Mouse (Mus musculus) CH12.LX (cell line): ENCODE results near the gene Zdhhc8. TPM values are rescaled to one million over a fixed set of nuclear protein-coding genes. Genes with fewer than 3 reads are reported as not detected.

Source experiments
- DNase-seq: peaks from one replicate; pipeline ENCODE4 v3.0.0-alpha.2; 2013; ENCODE audit errors: extremely low read depth
- H3K27ac ChIP-seq: 2 replicates; pipeline ENCODE4 v1.5.1; 2012; ENCODE audit warnings: low read depth, mild to moderate bottlenecking, control low read depth, moderate library complexity; ENCODE audit not compliant: insufficient read depth
- H3K27me3 ChIP-seq: replicated peaks from 2 replicates; pipeline ENCODE3; 2012; ENCODE audit warnings: inconsistent platforms
- H3K36me3 ChIP-seq, 2 experiments: replicated peaks in 1 of 2; 2 replicates each; pipeline versions ENCODE3 to v1.6.1; 2012; ENCODE audit warnings: inconsistent platforms in 1 of 2, low read length in 1 of 2, mild to moderate bottlenecking in 1 of 2, mixed read lengths in 1 of 2, moderate library complexity in 1 of 2; ENCODE audit not compliant: control insufficient read depth in 1 of 2, insufficient read depth in 1 of 2
- H3K4me1 ChIP-seq, 2 experiments: 2 replicates each; pipeline ENCODE4 v1.6.1; 2012; ENCODE audit warnings: inconsistent platforms in 1 of 2, moderate library complexity in 1 of 2; ENCODE audit not compliant: insufficient read depth in 2 of 2, control insufficient read depth in 1 of 2
- H3K4me2 ChIP-seq: 2 replicates; pipeline ENCODE4 v1.6.1; 2012; ENCODE audit warnings: low read depth, mild to moderate bottlenecking, control low read depth; ENCODE audit not compliant: poor library complexity, insufficient read depth, severe bottlenecking
- H3K4me3 ChIP-seq, 3 experiments: fragments of 150-350 bp in 1 of 3; sonication (generic) in 1 of 3; replicated peaks in 1 of 3; 2 replicates each; pipeline versions ENCODE3 to v1.5.1; 2011 to 2012; ENCODE audit warnings: low read depth in 2 of 3, low read length in 2 of 3, mild to moderate bottlenecking in 2 of 3, moderate library complexity in 2 of 3, control low read depth in 1 of 3, improper control_type of control experiment in 1 of 3, inconsistent platforms in 1 of 3, mixed read lengths in 1 of 3; ENCODE audit not compliant: poor library complexity in 1 of 3
- H3K79me2 ChIP-seq: replicated peaks from 2 replicates; pipeline ENCODE4 v1.6.1; 2012; ENCODE audit warnings: mild to moderate bottlenecking, moderate library complexity; ENCODE audit not compliant: control insufficient read depth, poor library complexity, insufficient read depth, severe bottlenecking; ENCODE audit errors: extremely low read depth
- H3K9ac ChIP-seq: 2 replicates; pipeline ENCODE4 v1.6.1; 2012; ENCODE audit warnings: low read depth, mild to moderate bottlenecking, control low read depth, moderate library complexity; ENCODE audit not compliant: insufficient read depth
- H3K9me3 ChIP-seq: replicated peaks from 2 replicates; pipeline ENCODE3; 2012; ENCODE audit warnings: low read length, inconsistent platforms, mixed read lengths
- BHLHE40 ChIP-seq: IDR thresholded peaks from 2 replicates; pipeline ENCODE4 v1.6.1; 2011; ENCODE audit warnings: mild to moderate bottlenecking, low read depth, low read length, improper control_type of control experiment
- CHD1 ChIP-seq: IDR thresholded peaks from 2 replicates; pipeline ENCODE4 v1.6.1; 2012; ENCODE audit warnings: low read depth, low read length, improper control_type of control experiment, inconsistent platforms
- E2F4 ChIP-seq: IDR thresholded peaks from 2 replicates; pipeline ENCODE4 v1.6.1; 2011; ENCODE audit warnings: low read depth, low read length, improper control_type of control experiment; ENCODE audit not compliant: insufficient replicate concordance
- ETS1 ChIP-seq: conservative IDR thresholded peaks from 2 replicates; pipeline ENCODE4 v1.6.1; 2012; ENCODE audit warnings: low read depth, mild to moderate bottlenecking, inconsistent platforms, low read length, improper control_type of control experiment, moderate library complexity
- JUND ChIP-seq: conservative IDR thresholded peaks from 2 replicates; pipeline ENCODE4 v1.6.1; 2011; ENCODE audit warnings: low read depth, low read length, improper control_type of control experiment
- KAT2A ChIP-seq: IDR thresholded peaks from 2 replicates; pipeline ENCODE4 v1.6.1; 2012; ENCODE audit warnings: low read length, improper control_type of control experiment, inconsistent platforms; ENCODE audit not compliant: insufficient replicate concordance
- MAFK ChIP-seq: IDR thresholded peaks from 2 replicates; pipeline ENCODE4 v1.6.1; 2011; ENCODE audit warnings: low read length, improper control_type of control experiment; ENCODE audit not compliant: insufficient replicate concordance
- POLR2A ChIP-seq: IDR thresholded peaks from 2 replicates; pipeline ENCODE4 v1.6.1; 2011; ENCODE audit warnings: low read depth, mild to moderate bottlenecking, improper control_type of control experiment, low read length
- POLR2AphosphoS2 ChIP-seq: IDR thresholded peaks from 2 replicates; pipeline ENCODE4 v1.6.1; 2011; ENCODE audit warnings: low read depth, low read length, improper control_type of control experiment
- RAD21 ChIP-seq: IDR thresholded peaks from 2 replicates; pipeline ENCODE4 v1.6.1; 2011; ENCODE audit warnings: low read depth, mild to moderate bottlenecking, low read length, improper control_type of control experiment, moderate library complexity
- SIN3A ChIP-seq: IDR thresholded peaks from 2 replicates; pipeline ENCODE4 v1.6.1; 2012; ENCODE audit warnings: low read length, improper control_type of control experiment, inconsistent platforms
- TCF12 ChIP-seq: IDR thresholded peaks from 2 replicates; pipeline ENCODE4 v1.6.1; 2014; ENCODE audit warnings: low read depth, mild to moderate bottlenecking, inconsistent platforms, low read length, improper control_type of control experiment
- USF1 ChIP-seq: IDR thresholded peaks from 2 replicates; pipeline ENCODE4 v1.6.1; 2014; ENCODE audit warnings: low read depth, mild to moderate bottlenecking, inconsistent platforms, low read length, improper control_type of control experiment
- ZC3H11A ChIP-seq: IDR thresholded peaks from 2 replicates; pipeline ENCODE4 v1.6.1; 2012; ENCODE audit warnings: low read depth, mild to moderate bottlenecking, inconsistent platforms, low read length, improper control_type of control experiment
- ZKSCAN1 ChIP-seq: IDR thresholded peaks from 2 replicates; pipeline ENCODE4 v1.6.1; 2012; ENCODE audit warnings: low read depth, inconsistent platforms, low read length, improper control_type of control experiment, borderline replicate concordance
- ZMIZ1 ChIP-seq: IDR thresholded peaks from 2 replicates; pipeline ENCODE4 v1.6.1; 2012; ENCODE audit warnings: low read depth, mild to moderate bottlenecking, inconsistent platforms, low read length, improper control_type of control experiment
- dilution Hi-C: fragments of 300-500 bp; cut with MboI; formaldehyde crosslinking; loops from 2 replicates; pipeline ENCODE4 v1.14.3; 2020; ENCODE audit warnings: low sequenced_read_pairs; ENCODE audit not compliant: extremely low pct_unique_long_range_greater_than_20kb, extremely low pct_ligation_motif_present
- in situ Hi-C: fragments of 300-500 bp; cut with MboI; formaldehyde crosslinking; loops from 3 replicates; pipeline ENCODE4 v1.14.3; 2019; ENCODE audit warnings: low sequenced_read_pairs, low pct_ligation_motif_present, low pct_unique_long_range_greater_than_20kb, mixed read lengths
- polyA plus RNA-seq: library from polyadenylated mRNA; unstranded; fragments of >175 nt; gene quantifications from 2 replicates; pipeline ENCODE4 v1.2.1, GENCODE M21; 2012; ENCODE audit warnings: low read depth; ENCODE audit not compliant: insufficient read length
- total RNA-seq, 2 experiments: library from RNA; depleted of rRNA; stranded (reverse); fragments of 300-350 nt in 1 of 2; fragments of >200 nt in 1 of 2; gene quantifications; 2 replicates each; pipeline ENCODE4 v1.2.3; 2012 to 2014

The Zdhhc8 gene
- total and polyA plus RNA-seq, 3 experiments = 3.2 to 15.2 (median 10.3) TPM

DNA sequence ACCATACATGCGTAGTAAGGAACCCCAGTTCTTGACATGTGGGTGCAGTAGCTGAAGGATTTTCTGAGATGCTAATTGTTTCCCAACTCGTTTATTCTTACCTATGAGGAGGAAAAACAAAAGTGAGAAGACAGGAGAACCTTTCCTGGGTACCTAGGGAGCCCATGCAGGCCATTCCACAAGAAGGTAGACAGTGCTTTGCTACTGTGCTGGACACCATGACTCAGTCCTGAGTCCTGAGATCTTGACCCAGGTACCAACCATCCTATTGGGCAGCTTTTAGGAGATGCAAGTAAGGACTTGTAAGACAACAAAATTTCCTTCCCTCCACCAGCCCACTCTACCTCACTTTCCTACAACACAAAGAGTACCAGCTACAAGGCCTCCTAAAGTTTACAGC, 23.3 kb upstream of the Zdhhc8 start, which contains the start of gene Gm49776:
Gene Gm49776 (minus strand): TSS at position 101 of the 400 bp plus-strand sequence.
- no peak for DNase-seq
- in situ Hi-C loops (no loop called here), dilution Hi-C loops (no loop called here)
- Histone ChIP-seq H3K27me3 (no peaks in the 10 kb centered on the region), H3K36me3 (peaks cover 83 to 92% of the 10 kb centered on the region in 2 experiments), H3K4me3 (no peak within 1 kb of the TSS), H3K9ac (no peak within 1 kb of the TSS), H3K9me3 (no peaks in the 10 kb centered on the region), H3K4me1 (no peaks in the 10 kb centered on the region), H3K4me2 (no peak within 1 kb of the TSS)
- TF ChIP-seq JUND (no peak), RAD21 (no peak), POLR2AphosphoS2 (peak; percentile 31; the same call in 1 of the 2 replicates)
- TF ChIP-seq, all 38 proteins: peak for 1
- Histone ChIP-seq H3K27ac (no peak within 1 kb of the TSS), H3K79me2 (0 out of 2 replicates have a peak, but pooled peaks cover 18% of the 10 kb centered on the region)

- no peak overlapping the region for H3K9ac ChIP-seq
- no peaks in the 10 kb centered on the region for H3K27me3 ChIP-seq
- TF ChIP-seq POLR2A = peak; percentile 44
- no peak for TF ChIP-seq TCF12
- TF ChIP-seq CHD1 = no peak
- TF ChIP-seq SIN3A = no peak
- no peak for TF ChIP-seq BHLHE40
- no peak overlapping the region for H3K4me3 ChIP-seq
- H3K4me1 ChIP-seq = peaks cover 8 to 24% of the 10 kb centered on the region in 2 experiments
- dilution Hi-C loops = no loop called here
- no peak overlapping the region for H3K4me2 ChIP-seq
- in situ Hi-C loops = loop anchor here (5.0 kb wide), 1 partner anchor 33 kb away; the partner anchor contains the start of gene Dgcr8
- peaks cover 23% of the 10 kb centered on the region for H3K79me2 ChIP-seq
- DNase-seq = no peak
- H3K27ac ChIP-seq = no peak overlapping the region
- H3K36me3 ChIP-seq = peaks cover 75 to 88% of the 10 kb centered on the region in 2 experiments
- H3K9me3 ChIP-seq = no peaks in the 10 kb centered on the region
These were observed 18.9 kb upstream of the Zdhhc8 start for GRCm38 (mm10) chr16:18253866-18254265.

GRCm38 (mm10) chr16:18252736-18253135, 17.8 kb upstream of the Zdhhc8 start:
- in situ Hi-C loops = loop anchor here (5.0 kb wide), 1 partner anchor 35 kb away; the partner anchor contains the start of gene Dgcr8
- H3K4me2 ChIP-seq = no peak overlapping the region
- peaks cover 66 to 78% of the 10 kb centered on the region in 2 experiments for H3K36me3 ChIP-seq
- no peak overlapping the region for H3K4me3 ChIP-seq
- no peaks in the 10 kb centered on the region for H3K27me3 ChIP-seq
- H3K9me3 ChIP-seq = no peaks in the 10 kb centered on the region
- dilution Hi-C loops = no loop called here
- no peak for DNase-seq
- no peak overlapping the region for H3K9ac ChIP-seq
- peaks cover 8 to 24% of the 10 kb centered on the region in 2 experiments for H3K4me1 ChIP-seq
- no peak for TF ChIP-seq USF1
- no peak for TF ChIP-seq E2F4
- 0 out of 2 replicates have a peak, but pooled peaks have one; percentile 1 for TF ChIP-seq MAFK
- no peak for TF ChIP-seq ZKSCAN1
- no peak for TF ChIP-seq ZC3H11A
- TF ChIP-seq ZMIZ1 = no peak
- peak; percentile 5; the same call in 1 of the 2 replicates for TF ChIP-seq POLR2A
- no peak for TF ChIP-seq KAT2A
- no peak for TF ChIP-seq ETS1
- no peak overlapping the region for H3K27ac ChIP-seq
- H3K79me2 ChIP-seq = peaks cover 30% of the 10 kb centered on the region
